Mouse (Mus musculus) bone marrow macrophage, adult 2 months (primary cell): Measurements from ENCODE around the gene Cobl.

ENCODE experiments used
- CTCF ChIP-seq: IDR thresholded peaks from 2 replicates; pipeline ENCODE4 v1.5.1; 2012; ENCODE audit warnings: low read depth, mild to moderate bottlenecking, low read length, moderate library complexity
- POLR2A ChIP-seq: IDR thresholded peaks from 2 replicates; pipeline ENCODE4 v1.6.1; 2012; ENCODE audit warnings: mild to moderate bottlenecking, low read depth, low read length, borderline replicate concordance

- TF ChIP-seq CTCF (no peak), POLR2A (no peak)
Observed at GRCm38 (mm10) chr11:12350986-12351546, 113.7 kb downstream of the Cobl start.
